ENCODE assay signal across 8 mouse cellular contexts in the genomic region with DNA sequence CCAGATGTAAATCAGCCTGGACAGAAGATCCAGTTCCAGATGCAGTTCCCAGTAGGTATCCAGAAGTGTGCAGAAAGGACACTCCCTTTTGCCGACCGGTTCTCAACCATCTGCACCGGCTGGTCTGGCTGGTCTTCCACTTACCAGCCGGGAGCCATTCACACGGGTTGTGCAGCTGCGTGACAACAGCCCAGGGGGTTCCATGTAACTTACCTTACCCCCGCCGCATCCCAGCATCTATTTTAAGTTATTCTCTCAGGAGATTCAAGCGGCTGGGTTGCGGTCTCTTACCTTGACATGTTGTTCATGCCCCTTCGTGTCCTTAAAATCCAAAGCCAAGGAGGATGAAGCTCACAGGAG. TPM values are rescaled to one million over a fixed set of nuclear protein-coding genes. Genes with fewer than 3 reads are reported as not detected.
A peak's percentile ranks its signal among the peaks of the same experiment; 100 is the strongest.
DNase-seq lines count a peak whose midpoint lies in the region; ATAC-seq and TF ChIP-seq lines count a peak whose summit lies in the region.

No protein-coding gene starts in this region.

- TF ChIP-seq CTCF in hindbrain, postnatal 0 days (IDR thresholded peaks at IDR 0.05; ENCODE audit: low read depth) = no peak

- peaks cover 59% of the 10 kb centered on the region for H3K27me3 ChIP-seq in heart, embryonic 14.5 days (ENCODE audit: control insufficient read depth, insufficient read depth, low read length)
- peaks cover 26% of the 10 kb centered on the region for H3K27me3 ChIP-seq in embryonic facial prominence, embryonic 11.5 days (ENCODE audit: control insufficient read depth, insufficient read depth, low read length)
- H3K27me3 ChIP-seq in hindbrain, postnatal 0 days (ENCODE audit: insufficient read depth, low read length) = no peaks in the 10 kb centered on the region
- H3K27me3 ChIP-seq in midbrain, embryonic 11.5 days (ENCODE audit: control insufficient read depth, insufficient read depth, low read length) = peaks cover 40% of the 10 kb centered on the region

- H3K27ac ChIP-seq in heart, embryonic 14.5 days (replicated peaks in 1 of 2; ENCODE audit: control insufficient read depth in 1 of 2, insufficient read depth in 1 of 2, low read depth in 2 of 2, low read length in 2 of 2) = no peak overlapping the region
- no peak overlapping the region for H3K27ac ChIP-seq in embryonic facial prominence, embryonic 11.5 days (replicated peaks; ENCODE audit: low read depth, low read length)
- peak overlapping the region; percentile 64; the same call in 1 of the 2 replicates for H3K27ac ChIP-seq in hindbrain, postnatal 0 days
- no peak overlapping the region for H3K27ac ChIP-seq in midbrain, embryonic 11.5 days (ENCODE audit: low read depth, low read length)

- WGBS in heart, embryonic 14.5 days = under 1% methylated on average over 11 of the region's 11 CpGs
- WGBS in embryonic facial prominence, embryonic 11.5 days = 0% methylated on average over 11 of the region's 11 CpGs
- WGBS in hindbrain, postnatal 0 days = 0% methylated on average over 11 of the region's 11 CpGs
- WGBS in midbrain, embryonic 11.5 days = 1% methylated on average over 11 of the region's 11 CpGs

- H3K9me3 ChIP-seq in heart, embryonic 14.5 days (ENCODE audit: control insufficient read depth, low read length) = no peaks in the 10 kb centered on the region
- no peaks in the 10 kb centered on the region for H3K9me3 ChIP-seq in embryonic facial prominence, embryonic 11.5 days (replicated peaks; ENCODE audit: control insufficient read depth, low read length)
- no peaks in the 10 kb centered on the region for H3K9me3 ChIP-seq in hindbrain, postnatal 0 days (ENCODE audit: low read length)
- H3K9me3 ChIP-seq in midbrain, embryonic 11.5 days (ENCODE audit: control insufficient read depth, low read length) = no peaks in the 10 kb centered on the region

- H3K36me3 ChIP-seq in heart, embryonic 14.5 days (ENCODE audit: control insufficient read depth, insufficient read depth, low read length) = no peaks in the 10 kb centered on the region
- no peaks in the 10 kb centered on the region for H3K36me3 ChIP-seq in embryonic facial prominence, embryonic 11.5 days (replicated peaks; ENCODE audit: control insufficient read depth, insufficient read depth, low read depth, low read length)
- H3K36me3 ChIP-seq in hindbrain, postnatal 0 days (ENCODE audit: insufficient read depth, low read length) = no peaks in the 10 kb centered on the region
- H3K36me3 ChIP-seq in midbrain, embryonic 11.5 days (ENCODE audit: control insufficient read depth, insufficient read depth, low read length) = no peaks in the 10 kb centered on the region

- H3K4me3 ChIP-seq in heart, embryonic 14.5 days (ENCODE audit: control insufficient read depth in 1 of 2, insufficient read depth in 1 of 2, low read depth in 1 of 2, low read length in 2 of 2) = peak overlapping the region; percentile 41 to 44
- peak overlapping the region; percentile 42 for H3K4me3 ChIP-seq in embryonic facial prominence, embryonic 11.5 days (ENCODE audit: low read depth, low read length)
- peak overlapping the region; percentile 64 for H3K4me3 ChIP-seq in hindbrain, postnatal 0 days (ENCODE audit: low read length)
- H3K4me3 ChIP-seq in midbrain, embryonic 11.5 days (ENCODE audit: low read depth, low read length) = peak overlapping the region; percentile 53

- DNase-seq in heart, adult 9 months (ENCODE audit: low spot score in 2 of 2) = no peak
- DNase-seq in embryonic facial prominence, embryonic 11.5 days (ENCODE audit: low spot score) = peak; percentile 17
- peak; percentile 50 for DNase-seq in hindbrain, postnatal 0 days (ENCODE audit: low spot score)
- DNase-seq in midbrain, embryonic 11.5 days (ENCODE audit: low spot score, missing footprints) = no peak
- no peak for DNase-seq in thymus, postnatal 4 days
- DNase-seq in lung, adult 18-20 months = no peak

- peak overlapping the region; percentile 90 for H3K4me2 ChIP-seq in heart, embryonic 14.5 days (ENCODE audit: low read length)
- peak overlapping the region; percentile 91 for H3K4me2 ChIP-seq in embryonic facial prominence, embryonic 11.5 days (ENCODE audit: low read depth, low read length)
- peak overlapping the region; percentile 91 for H3K4me2 ChIP-seq in hindbrain, postnatal 0 days (ENCODE audit: low read depth, low read length)
- H3K4me2 ChIP-seq in midbrain, embryonic 11.5 days = peak overlapping the region; percentile 96

- H3K9ac ChIP-seq in heart, embryonic 14.5 days (ENCODE audit: low read length) = peak overlapping the region; percentile 48; the same call in 1 of the 2 replicates
- no peak overlapping the region; the same call in 1 of the 2 replicates for H3K9ac ChIP-seq in embryonic facial prominence, embryonic 11.5 days (replicated peaks; ENCODE audit: low read length)
- peak overlapping the region; percentile 61 for H3K9ac ChIP-seq in hindbrain, postnatal 0 days (replicated peaks; ENCODE audit: low read length)
- H3K9ac ChIP-seq in midbrain, embryonic 11.5 days (ENCODE audit: low read length) = no peak overlapping the region

- no peak for ATAC-seq in heart, embryonic 14.5 days (ENCODE audit: insufficient number of reproducible peaks, insufficient read depth, low FRiP score, low read depth)
- ATAC-seq in embryonic facial prominence, embryonic 11.5 days (replicated peaks; ENCODE audit: insufficient number of reproducible peaks, low FRiP score, low TSS enrichment, low read depth) = no peak; the same call in 1 of the 2 replicates
- peak; percentile 62 for ATAC-seq in hindbrain, postnatal 0 days
- ATAC-seq in midbrain, embryonic 11.5 days (ENCODE audit: low FRiP score) = peak; percentile 61
- no peak for ATAC-seq in cerebellum, adult (ENCODE audit: insufficient number of reproducible peaks, low FRiP score, low TSS enrichment)

- H3K4me1 ChIP-seq in heart, embryonic 14.5 days (ENCODE audit: control insufficient read depth in 2 of 2, insufficient read depth in 2 of 2, low read length in 2 of 2) = peaks cover 5 to 10% of the 10 kb centered on the region in 2 experiments; a peak in 2 of 4 replicates
- no peaks in the 10 kb centered on the region for H3K4me1 ChIP-seq in embryonic facial prominence, embryonic 11.5 days (ENCODE audit: control insufficient read depth, insufficient read depth, low read length)
- 0 out of 2 replicates have a peak, but pooled peaks cover 3% of the 10 kb centered on the region for H3K4me1 ChIP-seq in hindbrain, postnatal 0 days (ENCODE audit: insufficient read depth, low read length)
- no peaks in the 10 kb centered on the region for H3K4me1 ChIP-seq in midbrain, embryonic 11.5 days (ENCODE audit: control insufficient read depth, insufficient read depth, low read length)

RNA-seq across cellular contexts. Expression of a gene that starts 0.8 kb away (rescaled TPM):
- polyA plus RNA-seq in heart, embryonic 14.5 days (2014; fragmentation: Nextera tagmentation; extraction: Ambion mirVana) = 0.34 and 0.39 TPM in 2 replicates
- polyA plus RNA-seq in embryonic facial prominence, embryonic 11.5 days (2014; fragmentation: Nextera tagmentation; extraction: Ambion mirVana) = 2.6 and 3.9 TPM in 2 replicates
- 38.4 and 43.6 TPM in 2 replicates for total RNA-seq in hindbrain, postnatal 0 days (2014; rRNA removed)
- polyA plus RNA-seq in hindbrain, postnatal 0 days (2015; fragmentation: Nextera tagmentation; extraction: Ambion mirVana) = 42.8 and 44.5 TPM in 2 replicates
- 2.4 and 3.6 TPM in 2 replicates for polyA plus RNA-seq in midbrain, embryonic 11.5 days (2014; fragmentation: Nextera tagmentation; extraction: Ambion mirVana)

Comparison
In these comparisons a context has a peak if more than half of its experiments do, and no peak if none do; other contexts are left out.
1. ATAC-seq: peak in hindbrain, postnatal 0 days (single experiment) and midbrain, embryonic 11.5 days (single experiment); none in heart, embryonic 14.5 days (single experiment), embryonic facial prominence, embryonic 11.5 days (single experiment) and cerebellum, adult (single experiment).
2. H3K9ac ChIP-seq: peak in heart, embryonic 14.5 days (single experiment) and hindbrain, postnatal 0 days (single experiment); none in embryonic facial prominence, embryonic 11.5 days (single experiment) and midbrain, embryonic 11.5 days (single experiment).
3. DNase-seq: peak in embryonic facial prominence, embryonic 11.5 days (single experiment) and hindbrain, postnatal 0 days (single experiment); none in heart, adult 9 months (0 of 2), midbrain, embryonic 11.5 days (single experiment), thymus, postnatal 4 days (single experiment) and lung, adult 18-20 months (0 of 2).
4. Peak in every context shown above with its lines, with median percentiles within 50 percentile points of each other: H3K4me2 ChIP-seq and H3K4me3 ChIP-seq.